Mouse (Mus musculus) liver, embryonic 15.5 days (tissue): ENCODE results near the gene Olfr201. TPM values are rescaled to one million over a fixed set of nuclear protein-coding genes. Genes with fewer than 3 reads are reported as not detected.
"Not testable (repeated sequence)": the region's sequence is repeated elsewhere in the genome, so short reads cannot be mapped to it uniquely, and the experiment has no call there.

Experiments
- ATAC-seq: fragments of 200-750 bp; cut with Nextera tagmentation; 2 replicates; pipeline ENCODE4 v1.8.0; 2017; ENCODE audit warnings: moderate number of reproducible peaks, mild to moderate bottlenecking, moderate library complexity; ENCODE audit not compliant: insufficient read depth
- H3K27ac ChIP-seq: fragments of 300-500 bp; sonication (generic); replicated peaks from 2 replicates; pipeline ENCODE4 v1.5.1; 2015; ENCODE audit warnings: mild to moderate bottlenecking, inconsistent platforms
- H3K27me3 ChIP-seq: fragments of 300-500 bp; sonication (generic); 2 replicates; pipeline ENCODE4 v1.6.1; 2015; ENCODE audit warnings: mild to moderate bottlenecking, inconsistent platforms
- H3K36me3 ChIP-seq: fragments of 300-500 bp; sonication (generic); replicated peaks from 2 replicates; pipeline ENCODE4 v1.6.1; 2015; ENCODE audit warnings: moderate library complexity, mild to moderate bottlenecking, inconsistent platforms
- H3K4me1 ChIP-seq: fragments of 300-500 bp; sonication (generic); replicated peaks from 2 replicates; pipeline ENCODE4 v1.6.1; 2015; ENCODE audit warnings: inconsistent platforms
- H3K4me2 ChIP-seq: fragments of 300-500 bp; sonication (generic); 2 replicates; pipeline ENCODE4 v1.6.1; 2015; ENCODE audit warnings: moderate library complexity, mild to moderate bottlenecking, inconsistent platforms
- H3K4me3 ChIP-seq: fragments of 300-500 bp; sonication (generic); replicated peaks from 2 replicates; pipeline ENCODE4 v1.5.1; 2015; ENCODE audit warnings: mild to moderate bottlenecking, inconsistent platforms
- H3K9ac ChIP-seq: fragments of 300-500 bp; sonication (generic); 2 replicates; pipeline ENCODE4 v1.6.1; 2015; ENCODE audit warnings: moderate library complexity, mild to moderate bottlenecking, inconsistent platforms
- H3K9me3 ChIP-seq: fragments of 300-500 bp; sonication (generic); replicated peaks from 2 replicates; pipeline ENCODE4 v1.6.1; 2016; ENCODE audit warnings: inconsistent platforms
- whole genome bisulfite sequencing: fragments of 180-500 bp; shearing (Covaris S2); methylation state at CpG from one replicate; pipeline ENCODE4 v1.1.7; 2015; ENCODE audit warnings: mixed read lengths; ENCODE audit not compliant: insufficient replicate concordance; 5-methylcytosine and 5-hydroxymethylcytosine counted together
- polyA plus RNA-seq: library from polyadenylated mRNA; unstranded; fragments of >200 nt; fragmentation: Nextera tagmentation; extraction: Ambion mirVana; gene quantifications from 2 replicates; pipeline ENCODE4 v1.2.1, GENCODE M21; 2015

The Olfr201 gene
- 0.07 and 0.10 TPM in 2 replicates for polyA plus RNA-seq

GRCm38 (mm10) chr16:59272532-59272931 lies at the start of gene Olfr201:
Olfr201 (minus strand) TSS chr16:59272632.
- not testable (repeated sequence) for H3K9ac ChIP-seq, H3K27ac ChIP-seq, H3K27me3 ChIP-seq, H3K4me3 ChIP-seq, H3K4me1 ChIP-seq, ATAC-seq, H3K36me3 ChIP-seq, H3K4me2 ChIP-seq, H3K9me3 ChIP-seq
- WGBS: 60% methylated on average over 4 of the region's 4 CpGs

GRCm38 (mm10) chr16:59318148-59318547 lies 45.7 kb upstream of the Olfr201 start, which contains the start of gene Olfr204:
Olfr204 (minus strand) TSS chr16:59318248.
- Histone ChIP-seq H3K4me3 (no peak within 1 kb of the TSS), H3K27me3 (no peaks in the 10 kb centered on the region), H3K4me2 (no peak within 1 kb of the TSS), H3K4me1 (no peaks in the 10 kb centered on the region), H3K9ac (no peak within 1 kb of the TSS), H3K27ac (no peak within 1 kb of the TSS), H3K9me3 (no peaks in the 10 kb centered on the region), H3K36me3 (no peaks in the 10 kb centered on the region)
- ATAC-seq: no peak

- 67% methylated on average over 2 of the region's 2 CpGs for WGBS
- no peaks in the 10 kb centered on the region for H3K36me3 ChIP-seq
- H3K27ac ChIP-seq: no peak within 1 kb of the TSS
- ATAC-seq: no peak
- no peaks in the 10 kb centered on the region for H3K4me1 ChIP-seq
- H3K4me2 ChIP-seq: no peak within 1 kb of the TSS
- H3K9me3 ChIP-seq: no peaks in the 10 kb centered on the region
- H3K4me3 ChIP-seq: no peak within 1 kb of the TSS
- no peak within 1 kb of the TSS for H3K9ac ChIP-seq
- H3K27me3 ChIP-seq: no peaks in the 10 kb centered on the region
These were observed 26.1 kb upstream of the Olfr201 start, which contains the start of gene Olfr203 for GRCm38 (mm10) chr16:59298581-59298980. Olfr203 (plus strand) TSS chr16:59298881.

DNA sequence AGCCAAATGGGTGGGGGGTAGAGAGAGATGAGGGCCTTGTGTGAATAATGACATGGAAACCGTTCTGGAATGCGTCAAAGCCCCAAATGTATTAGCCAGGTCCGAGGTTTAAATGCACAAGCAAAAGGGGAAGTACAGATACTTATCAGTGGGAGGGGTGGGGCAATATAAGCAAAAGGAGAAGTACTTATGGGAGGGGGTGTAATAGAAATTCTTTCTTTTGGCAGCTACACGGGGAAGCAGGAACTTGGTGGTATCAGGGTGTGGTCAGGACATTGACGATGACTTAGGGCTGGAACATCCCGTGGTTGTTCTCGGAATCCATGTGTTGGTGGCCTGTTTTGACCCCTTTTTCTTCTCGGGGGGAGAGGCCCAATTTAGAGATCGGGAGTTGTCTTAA lies 15.1 kb upstream of the Olfr201 start:
- H3K27ac ChIP-seq, H3K27me3 ChIP-seq, ATAC-seq, H3K4me1 ChIP-seq, H3K9me3 ChIP-seq, H3K4me2 ChIP-seq, H3K9ac ChIP-seq, H3K36me3 ChIP-seq, H3K4me3 ChIP-seq: not testable (repeated sequence)
- WGBS: 41% methylated on average over 9 of the region's 9 CpGs

DNA sequence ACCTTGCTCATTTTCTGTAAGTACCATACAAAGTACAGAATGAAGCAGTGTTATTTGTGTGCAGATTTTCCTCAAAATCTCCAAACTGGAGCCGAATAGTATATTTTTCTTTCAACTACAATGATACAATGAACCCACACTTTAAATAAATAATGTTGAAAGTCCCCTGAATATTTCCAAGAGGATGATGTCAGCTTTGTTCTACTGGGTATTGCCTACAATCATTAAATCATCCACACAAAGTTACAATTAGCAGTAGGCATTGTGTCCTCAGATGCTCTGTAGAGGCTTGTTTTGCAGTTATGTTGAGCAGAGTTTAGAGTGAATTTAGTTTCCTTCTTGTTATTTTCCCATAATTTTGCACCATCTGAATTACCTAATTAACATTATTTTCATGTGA lies 14.3 kb upstream of the Olfr201 start, which contains the start of gene Olfr202:
Gene Olfr202, minus strand, starts transcription at position 101 of the 400 bp plus-strand sequence.
- no peak for ATAC-seq
- no peak within 1 kb of the TSS for H3K9ac ChIP-seq

DNA sequence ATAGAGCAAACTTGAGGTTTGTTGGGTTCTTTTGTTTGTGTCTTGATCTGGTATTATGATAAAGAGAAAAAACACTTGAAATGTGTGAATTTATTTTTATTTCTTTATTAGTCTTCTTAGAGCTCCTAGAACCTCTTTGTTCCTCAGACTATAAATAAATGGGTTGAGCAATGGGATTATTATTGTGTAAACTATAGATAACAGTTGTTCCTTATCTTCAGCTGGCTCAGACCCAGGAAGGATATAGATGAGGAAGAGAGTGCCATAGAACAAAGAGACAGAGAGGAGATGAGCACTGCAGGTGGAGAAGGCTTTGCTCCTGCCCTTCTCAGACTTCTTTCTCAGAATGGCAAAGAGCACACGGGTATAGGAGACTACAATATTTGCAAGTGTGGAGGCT lies 11.0 kb upstream of the Olfr201 start:
- WGBS: 44% methylated on average over 1 of the region's 1 CpGs
- no peak overlapping the region for H3K4me3 ChIP-seq
- no peak overlapping the region for H3K27ac ChIP-seq
- H3K27me3 ChIP-seq: no peaks in the 10 kb centered on the region
- no peak for ATAC-seq
- no peaks in the 10 kb centered on the region for H3K36me3 ChIP-seq
- H3K4me2 ChIP-seq: no peak overlapping the region
- H3K9me3 ChIP-seq: 0 out of 2 replicates have a peak, but pooled peaks cover 3% of the 10 kb centered on the region
- H3K9ac ChIP-seq: no peak overlapping the region
- H3K4me1 ChIP-seq: no peaks in the 10 kb centered on the region

More for the DNA sequence above, 14.3 kb upstream of the Olfr201 start, which contains the start of gene Olfr202:
- H3K4me1 ChIP-seq: no peaks in the 10 kb centered on the region
- H3K27ac ChIP-seq: no peak within 1 kb of the TSS
- H3K9me3 ChIP-seq: no peaks in the 10 kb centered on the region
- H3K27me3 ChIP-seq: no peaks in the 10 kb centered on the region
- no peak within 1 kb of the TSS for H3K4me3 ChIP-seq
- 64% methylated on average over 1 of the region's 1 CpGs for WGBS
- H3K4me2 ChIP-seq: no peak within 1 kb of the TSS
- H3K36me3 ChIP-seq: no peaks in the 10 kb centered on the region

DNA sequence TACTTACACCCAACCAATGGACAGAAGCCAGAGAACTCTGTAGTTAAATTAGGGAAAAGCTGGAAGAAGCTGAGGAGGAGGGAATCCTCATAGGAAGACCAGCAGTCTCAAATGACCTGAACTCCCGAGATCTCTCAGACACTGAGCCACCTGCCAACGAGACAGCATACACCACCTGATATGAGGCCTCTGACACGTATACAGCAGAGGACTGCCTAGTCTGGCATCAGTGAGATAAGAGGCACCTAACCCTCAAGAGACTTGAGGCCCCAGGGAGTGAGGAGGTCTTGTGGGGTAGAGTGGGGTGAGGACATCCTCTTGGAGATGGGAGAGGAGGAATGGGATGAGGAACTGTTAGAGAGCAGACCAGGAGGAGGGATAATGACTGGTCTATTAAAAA lies 8.1 kb upstream of the Olfr201 start:
- H3K9ac ChIP-seq: no peak overlapping the region
- ATAC-seq: peak; percentile 93
- WGBS: 34% methylated on average over 3 of the region's 3 CpGs
- H3K4me3 ChIP-seq: no peak overlapping the region
- no peaks in the 10 kb centered on the region for H3K36me3 ChIP-seq
- H3K27me3 ChIP-seq: no peaks in the 10 kb centered on the region
- H3K9me3 ChIP-seq: 0 out of 2 replicates have a peak, but pooled peaks cover 5% of the 10 kb centered on the region
- H3K4me2 ChIP-seq: no peak overlapping the region
- H3K27ac ChIP-seq: no peak overlapping the region
- no peaks in the 10 kb centered on the region for H3K4me1 ChIP-seq

DNA sequence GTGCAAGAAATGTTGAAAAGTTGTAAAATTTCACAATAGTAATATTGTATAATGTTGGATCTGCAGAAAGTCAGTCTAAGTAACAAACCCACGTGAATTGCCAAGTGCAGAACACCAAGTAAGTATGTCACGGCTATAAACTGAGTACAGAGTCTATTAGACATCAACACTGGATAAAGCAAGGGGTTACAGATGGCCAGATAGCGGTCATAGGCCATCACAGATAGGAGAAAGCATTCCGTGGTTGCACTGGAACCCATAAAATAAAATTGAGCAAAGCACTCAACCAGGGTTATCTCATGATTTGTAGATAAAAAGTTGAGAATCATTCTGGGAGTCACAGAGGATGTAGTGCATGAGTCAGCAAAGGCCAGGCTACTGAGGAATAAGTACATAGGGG lies 3.3 kb downstream of the Olfr201 start:
- H3K9me3 ChIP-seq, H3K4me1 ChIP-seq, H3K4me3 ChIP-seq, H3K4me2 ChIP-seq, H3K27me3 ChIP-seq, H3K27ac ChIP-seq, ATAC-seq, H3K36me3 ChIP-seq, H3K9ac ChIP-seq: not testable (repeated sequence)
- WGBS: 50% methylated on average over 4 of the region's 4 CpGs

DNA sequence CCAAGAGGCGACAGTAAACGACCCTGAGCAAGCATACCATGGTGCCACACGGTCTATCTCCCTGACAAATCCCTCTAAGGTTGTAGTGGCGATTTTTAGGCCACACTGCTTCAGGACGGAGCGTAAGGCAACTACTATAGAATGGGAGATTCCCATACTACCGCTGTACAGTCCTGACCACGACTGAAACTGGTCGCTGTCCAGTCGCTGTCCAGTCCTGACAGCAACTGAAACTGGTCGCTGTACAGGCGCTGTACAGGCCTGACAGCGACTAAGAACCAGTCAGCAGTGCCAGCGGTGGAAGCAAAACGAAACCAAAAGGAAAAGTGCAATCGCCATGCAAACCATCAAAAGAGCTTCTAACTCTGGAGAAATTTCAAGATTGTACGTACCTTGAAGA lies 22.7 kb downstream of the Olfr201 start:
- ATAC-seq: no peak
- Histone ChIP-seq H3K4me1 (no peaks in the 10 kb centered on the region), H3K27ac (no peak overlapping the region)

DNA sequence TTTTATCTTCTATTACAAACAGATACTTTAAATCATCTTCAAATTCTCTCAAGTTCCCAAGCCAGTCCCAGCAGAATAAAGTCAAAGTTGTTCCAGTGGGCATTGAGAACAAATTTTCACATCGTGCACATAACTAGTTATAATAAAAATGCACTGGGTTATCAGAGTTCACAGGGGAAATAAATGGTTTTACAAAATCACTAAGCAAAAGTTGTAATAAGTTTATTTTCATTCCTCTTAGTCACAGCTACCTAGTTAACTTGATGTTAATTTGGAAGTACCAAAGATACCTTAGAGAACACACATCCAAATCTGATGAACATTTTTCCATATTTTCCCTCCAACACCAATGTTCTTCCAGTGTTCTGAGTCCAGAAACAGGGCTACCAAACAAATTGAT lies 52.8 kb downstream of the Olfr201 start, which contains the start of gene Olfr199:
Gene Olfr199, minus strand, starts transcription at position 101 of the 400 bp plus-strand sequence.
- H3K4me2 ChIP-seq: not testable (repeated sequence)

More for the DNA sequence above, 22.7 kb downstream of the Olfr201 start:
- Histone ChIP-seq H3K9ac (no peak overlapping the region), H3K27me3 (no peaks in the 10 kb centered on the region), H3K9me3 (0 out of 2 replicates have a peak, but pooled peaks cover 4% of the 10 kb centered on the region), H3K4me2 (no peak overlapping the region), H3K4me3 (no peak overlapping the region), H3K36me3 (no peaks in the 10 kb centered on the region)
- 72% methylated on average over 17 of the region's 17 CpGs for WGBS

DNA sequence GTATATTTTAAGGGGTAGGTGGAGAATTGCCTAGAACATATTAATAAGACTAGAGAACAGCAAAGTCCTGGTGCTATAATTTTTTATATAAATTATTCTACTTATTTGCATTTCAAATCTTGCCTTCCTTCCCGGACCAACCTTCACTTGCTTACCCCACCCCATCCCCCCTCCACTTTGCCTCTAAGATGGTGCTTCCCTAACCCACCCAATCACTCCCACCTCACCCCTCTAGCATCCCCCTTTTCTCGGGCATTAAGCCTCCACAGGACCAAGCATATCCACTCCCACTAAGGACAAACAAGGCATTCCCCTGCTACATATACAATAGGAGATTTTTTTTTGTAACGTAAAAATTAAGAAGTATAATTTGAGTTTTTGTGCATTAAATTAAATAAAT lies 54.6 kb downstream of the Olfr201 start:
- WGBS: 55% methylated on average over 3 of the region's 3 CpGs
- H3K27me3 ChIP-seq, H3K27ac ChIP-seq, ATAC-seq, H3K9ac ChIP-seq, H3K4me3 ChIP-seq, H3K4me1 ChIP-seq, H3K9me3 ChIP-seq, H3K4me2 ChIP-seq, H3K36me3 ChIP-seq: not testable (repeated sequence)

More for the DNA sequence above, 52.8 kb downstream of the Olfr201 start, which contains the start of gene Olfr199:
- 39% methylated on average over 1 of the region's 1 CpGs for WGBS
- H3K9ac ChIP-seq, H3K9me3 ChIP-seq, H3K27ac ChIP-seq, H3K4me3 ChIP-seq, ATAC-seq, H3K36me3 ChIP-seq, H3K4me1 ChIP-seq, H3K27me3 ChIP-seq: not testable (repeated sequence)
